Mouse (Mus musculus) embryonic facial prominence, embryonic 15.5 days (tissue): ENCODE results near the gene Gm5751. TPM values are rescaled to one million over a fixed set of nuclear protein-coding genes. Genes with fewer than 3 reads are reported as not detected.

Experiments
- ATAC-seq: fragments of 200-750 bp; cut with Nextera tagmentation; 2 replicates; pipeline ENCODE4 v1.8.0; 2017; ENCODE audit warnings: low read depth, moderate TSS enrichment; ENCODE audit not compliant: insufficient number of reproducible peaks, low FRiP score, low TSS enrichment
- H3K27ac ChIP-seq: fragments of 300-500 bp; sonication (generic); replicated peaks from 2 replicates; pipeline ENCODE4 v1.5.1; 2015; ENCODE audit warnings: mild to moderate bottlenecking, inconsistent platforms
- H3K27me3 ChIP-seq: fragments of 300-500 bp; sonication (generic); 2 replicates; pipeline ENCODE4 v1.6.1; 2015; ENCODE audit warnings: inconsistent platforms
- H3K36me3 ChIP-seq: fragments of 300-500 bp; sonication (generic); 2 replicates; pipeline ENCODE4 v1.6.1; 2015; ENCODE audit warnings: mild to moderate bottlenecking, inconsistent platforms
- H3K4me1 ChIP-seq: fragments of 300-500 bp; sonication (generic); 2 replicates; pipeline ENCODE4 v1.6.1; 2015; ENCODE audit warnings: inconsistent platforms
- H3K4me2 ChIP-seq: fragments of 300-500 bp; sonication (generic); replicated peaks from 2 replicates; pipeline ENCODE4 v1.6.1; 2015; ENCODE audit warnings: mild to moderate bottlenecking, inconsistent platforms
- H3K4me3 ChIP-seq: fragments of 300-500 bp; sonication (generic); replicated peaks from 2 replicates; pipeline ENCODE4 v1.5.1; 2015; ENCODE audit warnings: mild to moderate bottlenecking, inconsistent platforms
- H3K9ac ChIP-seq: fragments of 300-500 bp; sonication (generic); 2 replicates; pipeline ENCODE4 v1.6.1; 2015; ENCODE audit warnings: inconsistent platforms
- H3K9me3 ChIP-seq: fragments of 300-500 bp; sonication (generic); replicated peaks from 2 replicates; pipeline ENCODE4 v1.6.1; 2016; ENCODE audit warnings: inconsistent platforms
- WGBS: fragments of 180-500 bp; shearing (Covaris S2); methylation state at CpG from one replicate; pipeline ENCODE4 v1.1.7; 2015; 5-methylcytosine and 5-hydroxymethylcytosine counted together
- polyA plus RNA-seq: library from polyadenylated mRNA; unstranded; fragments of >200 nt; fragmentation: Nextera tagmentation; extraction: Ambion mirVana; gene quantifications from 2 replicates; pipeline ENCODE4 v1.2.1, GENCODE M21; 2015

Gm5751 gene
- polyA plus RNA-seq, 1 experiment from 2014 or later: not detected

- no peaks in the 10 kb centered on the region for H3K36me3 ChIP-seq
- no peak overlapping the region for H3K27ac ChIP-seq
- H3K27me3 ChIP-seq: no peaks in the 10 kb centered on the region
- 71% methylated on average over 4 of the region's 4 CpGs for WGBS
- H3K4me1 ChIP-seq: no peaks in the 10 kb centered on the region
- no peak overlapping the region for H3K4me3 ChIP-seq
- no peaks in the 10 kb centered on the region for H3K9me3 ChIP-seq
- ATAC-seq: no peak
- H3K4me2 ChIP-seq: no peak overlapping the region
- H3K9ac ChIP-seq: no peak overlapping the region
Observed at GRCm38 (mm10) chrX:8921080-8921479, 47.0 kb downstream of the Gm5751 start.

DNA sequence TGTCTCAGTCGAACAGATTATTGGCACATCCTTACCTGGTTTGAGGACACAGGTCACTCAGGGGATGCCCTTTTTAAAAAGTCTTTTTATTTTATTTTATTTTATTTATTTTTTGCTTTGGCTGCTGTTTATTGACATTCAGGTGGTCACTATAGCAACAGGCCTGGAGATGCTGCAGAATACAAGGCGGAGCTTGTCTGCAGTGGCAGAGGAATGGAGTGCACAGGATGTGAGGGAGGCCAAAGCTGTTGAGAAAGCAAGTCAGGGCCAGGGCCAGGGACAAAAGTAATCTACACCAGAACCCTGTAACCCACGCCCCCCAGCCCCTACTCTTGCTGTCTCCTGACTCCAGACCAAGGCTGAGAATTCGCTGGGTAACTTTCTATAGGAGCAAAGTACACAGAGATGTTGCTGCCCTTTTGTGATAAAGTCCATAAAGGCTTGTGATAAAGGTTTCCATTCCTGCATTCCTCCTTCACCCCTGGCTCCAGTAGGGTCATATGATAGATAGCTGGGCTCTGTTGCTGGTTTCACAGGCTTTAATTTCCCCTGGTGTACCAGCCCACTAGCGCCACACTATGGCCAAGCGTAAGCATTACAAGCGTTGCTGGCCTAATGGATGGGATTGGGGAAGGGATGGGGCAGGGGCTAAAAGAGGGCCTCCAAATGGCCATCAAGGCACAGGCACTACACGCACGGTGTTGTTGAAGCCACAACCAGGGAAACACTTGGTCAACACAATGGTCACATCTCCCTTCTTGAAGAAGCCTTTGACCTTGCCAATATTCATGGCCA lies 48.0 kb downstream of the Gm5751 start:
- Histone ChIP-seq H3K4me3 (no peak overlapping the region), H3K27me3 (no peaks in the 10 kb centered on the region), H3K4me2 (no peak overlapping the region), H3K9ac (no peak overlapping the region), H3K27ac (no peak overlapping the region), H3K4me1 (no peaks in the 10 kb centered on the region), H3K9me3 (no peaks in the 10 kb centered on the region), H3K36me3 (no peaks in the 10 kb centered on the region)
- no peak for ATAC-seq
- 56% methylated on average over 9 of the region's 9 CpGs for WGBS

GRCm38 (mm10) chrX:8927308-8927707 lies 53.3 kb downstream of the Gm5751 start:
- ATAC-seq: no peak
- Histone ChIP-seq H3K9ac (no peak overlapping the region), H3K27ac (no peak overlapping the region), H3K4me3 (no peak overlapping the region), H3K36me3 (no peaks in the 10 kb centered on the region), H3K9me3 (no peaks in the 10 kb centered on the region), H3K4me1 (no peaks in the 10 kb centered on the region), H3K27me3 (no peaks in the 10 kb centered on the region), H3K4me2 (no peak overlapping the region)
- WGBS: 34% methylated on average over 4 of the region's 4 CpGs

Other genes with a start within 250 kb of the Gm5751 start
- not detected in 2 replicates for gene Ssxb8, start 183.4 kb upstream of the Gm5751 start, polyA plus RNA-seq
- gene Ssx9, start 125.8 kb upstream of the Gm5751 start, polyA plus RNA-seq: not detected in 2 replicates
- gene Ssxb5, start 70.6 kb upstream of the Gm5751 start, polyA plus RNA-seq: not detected in 2 replicates
- not detected in 2 replicates for gene Gm6592, start 30.3 kb upstream of the Gm5751 start, polyA plus RNA-seq
- gene B630019K06Rik, start 18.1 kb downstream of the Gm5751 start, polyA plus RNA-seq: 3.6 and 4.3 TPM in 2 replicates
- gene Fthl17b, start 88.7 kb downstream of the Gm5751 start, polyA plus RNA-seq: not detected in 2 replicates
- gene Fthl17c, start 102.3 kb downstream of the Gm5751 start, polyA plus RNA-seq: not detected in 2 replicates
- gene Fthl17d, start 112.5 kb downstream of the Gm5751 start, polyA plus RNA-seq: not detected in 2 replicates
- gene Fthl17e, start 159.2 kb downstream of the Gm5751 start, polyA plus RNA-seq: not detected in 2 replicates
- not detected in 2 replicates for gene Fthl17f, start 188.8 kb downstream of the Gm5751 start, polyA plus RNA-seq
- not detected in 2 replicates for gene 4930402K13Rik, start 230.3 kb downstream of the Gm5751 start, polyA plus RNA-seq